Mouse (Mus musculus): ENCODE data around the gene Hyal1.

GRCm38 (mm10) chr9:107545199-107545598 is 31.5 kb upstream of the Hyal1 start:
- TF ChIP-seq CTCF (IDR thresholded peaks at IDR 0.05; ENCODE audit: low read depth, low read length) (no peak), GATA1 (IDR thresholded peaks at IDR 0.05; ENCODE audit: borderline replicate concordance, low read length) (no peak), GATA2 (IDR thresholded peaks at IDR 0.05; ENCODE audit: borderline replicate concordance, low read depth, low read length) (no peak)

Data from G1E (cell line).